Mouse (Mus musculus) hindbrain, postnatal 0 days (tissue): Measurements from ENCODE around the gene Rcc2. TPM values are rescaled to one million over a fixed set of nuclear protein-coding genes. Genes with fewer than 3 reads are reported as not detected.

ENCODE experiments used
- ATAC-seq: fragments of 200-750 bp; cut with Nextera tagmentation; 2 replicates; pipeline ENCODE4 v1.8.0; 2017; ENCODE audit warnings: mild to moderate bottlenecking, moderate TSS enrichment, moderate library complexity
- DNase-seq: peaks from one replicate; pipeline ENCODE4 v3.0.0-alpha.2; 2015; ENCODE audit warnings: low spot score
- H3K27ac ChIP-seq: fragments of 300-500 bp; sonication (generic); 2 replicates; pipeline ENCODE4 v1.5.1; 2014; ENCODE audit warnings: mild to moderate bottlenecking
- H3K27me3 ChIP-seq: fragments of 300-500 bp; sonication (generic); 2 replicates; pipeline ENCODE4 v1.6.1; 2014; ENCODE audit warnings: low read length, mixed read lengths; ENCODE audit not compliant: insufficient read depth
- H3K36me3 ChIP-seq: fragments of 300-500 bp; sonication (generic); 2 replicates; pipeline ENCODE4 v1.6.1; 2014; ENCODE audit warnings: low read length, mixed read lengths; ENCODE audit not compliant: insufficient read depth
- H3K4me1 ChIP-seq: fragments of 300-500 bp; sonication (generic); 2 replicates; pipeline ENCODE4 v1.6.1; 2014; ENCODE audit warnings: antibody characterized with exemption, low read length, mixed read lengths; ENCODE audit not compliant: insufficient read depth
- H3K4me2 ChIP-seq: fragments of 300-500 bp; sonication (generic); 2 replicates; pipeline ENCODE4 v1.6.1; 2014; ENCODE audit warnings: low read depth, mild to moderate bottlenecking, low read length, moderate library complexity, mixed read lengths
- H3K4me3 ChIP-seq: fragments of 300-500 bp; sonication (generic); 2 replicates; pipeline ENCODE4 v1.5.1; 2014; ENCODE audit warnings: low read length
- H3K9ac ChIP-seq: fragments of 300-500 bp; sonication (generic); replicated peaks from 2 replicates; pipeline ENCODE4 v1.6.1; 2014; ENCODE audit warnings: mild to moderate bottlenecking, low read length, moderate library complexity, mixed read lengths
- H3K9me3 ChIP-seq: fragments of 300-500 bp; sonication (generic); 2 replicates; pipeline ENCODE4 v1.6.1; 2016; ENCODE audit warnings: low read length, mixed read lengths
- CTCF ChIP-seq: IDR thresholded peaks from 2 replicates; pipeline ENCODE4 v1.5.1; 2016; ENCODE audit warnings: antibody characterized with exemption, control low read depth, low read depth
- WGBS: fragments of 180-500 bp; shearing (Covaris S2); extraction: QIAGEN DNeasy Blood & Tissue Kit; methylation state at CpG from one replicate; pipeline ENCODE4 v1.1.7; 2014; 5-methylcytosine and 5-hydroxymethylcytosine counted together
- polyA plus RNA-seq: library from polyadenylated mRNA; unstranded; fragments of >200 nt; fragmentation: Nextera tagmentation; extraction: Ambion mirVana; gene quantifications from 2 replicates; pipeline ENCODE4 v1.2.1, GENCODE M21; 2015
- total RNA-seq: library from RNA; depleted of rRNA; stranded (reverse); fragments of >200 nt; gene quantifications from 2 replicates; pipeline ENCODE4 v1.2.3, GENCODE M21; 2014

Rcc2 gene
- total and polyA plus RNA-seq, 2 experiments from 2014 or later: 15.8 to 60.3 TPM

DNA sequence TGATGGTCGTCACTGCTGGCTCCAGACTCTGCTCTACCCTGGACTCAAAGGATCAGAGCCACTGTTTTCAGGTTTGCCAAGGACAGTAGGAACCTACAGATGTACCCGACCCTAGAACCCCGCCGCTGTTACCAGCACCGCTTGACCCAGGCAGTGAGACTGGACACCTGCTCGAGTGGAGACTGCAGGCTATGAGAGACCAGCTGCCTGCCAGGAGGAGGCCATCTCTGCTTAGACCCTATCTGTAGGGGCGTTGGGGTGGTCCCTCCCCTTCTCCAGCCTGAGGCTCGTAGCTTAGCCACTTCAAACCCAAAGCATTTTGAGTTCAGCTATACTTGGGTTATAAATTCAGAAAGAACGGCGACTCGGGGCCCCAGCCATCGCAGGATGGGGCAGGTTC is 26.6 kb downstream of the Rcc2 start:
- no peak overlapping the region for H3K27ac ChIP-seq
- 0 out of 2 replicates have a peak, but pooled peaks cover under 1% of the 10 kb centered on the region for H3K36me3 ChIP-seq
- H3K4me3 ChIP-seq: no peak overlapping the region
- DNase-seq (no peak), ATAC-seq (no peak)
- TF ChIP-seq CTCF: no peak
- no peak overlapping the region for H3K9ac ChIP-seq
- WGBS: 89% methylated on average over 12 of the region's 12 CpGs
- H3K4me1 ChIP-seq: no peaks in the 10 kb centered on the region
- H3K4me2 ChIP-seq: no peak overlapping the region
- H3K9me3 ChIP-seq: no peaks in the 10 kb centered on the region
- H3K27me3 ChIP-seq: no peaks in the 10 kb centered on the region

DNA sequence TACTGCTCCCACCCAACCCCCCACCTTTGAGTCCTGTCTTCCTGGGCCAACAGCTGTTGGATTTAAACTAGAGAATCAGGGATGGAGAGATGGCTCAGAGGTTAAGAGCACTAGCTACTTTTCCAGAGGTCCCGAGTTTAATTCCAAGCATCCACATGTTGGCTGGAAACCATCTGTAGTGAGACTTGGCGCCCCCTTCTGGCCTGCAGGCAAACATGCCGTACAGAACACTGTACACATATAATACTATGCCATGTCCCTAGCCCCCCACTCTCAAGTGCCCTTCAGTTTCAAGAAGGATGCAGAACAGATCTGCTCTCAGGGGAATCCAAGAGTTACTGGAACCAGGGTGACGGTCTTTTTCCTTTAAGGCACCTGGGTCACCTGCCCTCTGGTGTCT is 31.3 kb downstream of the Rcc2 start:
- H3K4me3 ChIP-seq: no peak overlapping the region
- no peak overlapping the region for H3K9ac ChIP-seq
- H3K27me3 ChIP-seq: no peaks in the 10 kb centered on the region
- no peak overlapping the region for H3K4me2 ChIP-seq
- no peaks in the 10 kb centered on the region for H3K9me3 ChIP-seq
- no peak for TF ChIP-seq CTCF
- H3K4me1 ChIP-seq: no peaks in the 10 kb centered on the region
- no peak overlapping the region for H3K27ac ChIP-seq
- no peak for DNase-seq
- ATAC-seq: no peak
- H3K36me3 ChIP-seq: no peaks in the 10 kb centered on the region
- 80% methylated on average over 4 of the region's 4 CpGs for WGBS

DNA sequence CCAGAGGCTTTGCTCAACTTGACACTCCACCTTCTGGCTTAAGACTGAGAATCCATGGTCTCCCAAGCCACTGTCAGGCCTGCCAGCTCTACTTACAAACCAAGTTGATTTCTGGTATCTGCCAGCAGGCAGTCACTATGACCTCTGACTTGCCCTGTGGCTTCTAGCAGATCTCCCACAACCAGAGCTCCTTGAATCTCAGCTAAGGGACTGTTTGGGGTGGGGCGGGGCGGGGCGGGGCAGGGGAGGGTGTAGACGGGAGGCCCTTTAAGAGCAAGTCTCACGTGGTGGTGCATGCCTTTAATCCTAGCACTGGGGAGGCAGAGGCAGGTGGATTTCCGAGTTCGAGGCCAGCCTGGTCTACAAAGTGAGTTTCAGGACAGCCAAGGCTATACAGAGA is 32.5 kb downstream of the Rcc2 start:
- ATAC-seq (no peak), DNase-seq (no peak)
- 66% methylated on average over 7 of the region's 7 CpGs for WGBS
- Histone ChIP-seq H3K27ac (no peak overlapping the region), H3K9me3 (no peaks in the 10 kb centered on the region), H3K36me3 (no peaks in the 10 kb centered on the region), H3K27me3 (no peaks in the 10 kb centered on the region), H3K4me1 (no peaks in the 10 kb centered on the region), H3K9ac (no peak overlapping the region), H3K4me3 (no peak overlapping the region), H3K4me2 (no peak overlapping the region)
- TF ChIP-seq CTCF: no peak

DNA sequence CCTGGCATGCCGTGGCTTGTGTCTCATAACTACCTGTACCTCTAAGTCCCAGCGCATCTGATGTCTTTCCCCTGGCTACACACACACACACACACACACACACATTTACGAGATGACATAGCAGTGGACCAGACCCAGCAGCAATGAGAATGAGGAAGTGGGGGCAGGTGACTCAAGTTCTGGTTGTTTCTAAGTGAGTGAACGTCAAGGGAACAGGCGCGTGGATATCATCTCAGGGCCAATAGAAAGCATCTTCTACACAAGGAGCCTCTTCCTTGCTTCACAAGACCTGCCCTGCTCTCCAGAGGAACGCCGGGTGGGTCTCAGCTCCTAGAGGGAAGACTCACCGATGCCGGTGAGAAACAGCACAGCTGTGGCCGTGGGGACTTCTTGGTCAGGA is 40.3 kb downstream of the Rcc2 start:
- no peak overlapping the region for H3K4me3 ChIP-seq
- DNase-seq: no peak
- H3K4me2 ChIP-seq: no peak overlapping the region
- H3K27ac ChIP-seq: no peak overlapping the region
- H3K4me1 ChIP-seq: no peaks in the 10 kb centered on the region
- no peaks in the 10 kb centered on the region for H3K27me3 ChIP-seq
- no peak for ATAC-seq
- no peaks in the 10 kb centered on the region for H3K9me3 ChIP-seq
- 89% methylated on average over 11 of the region's 11 CpGs for WGBS
- TF ChIP-seq CTCF: no peak
- no peaks in the 10 kb centered on the region for H3K36me3 ChIP-seq
- no peak overlapping the region for H3K9ac ChIP-seq

DNA sequence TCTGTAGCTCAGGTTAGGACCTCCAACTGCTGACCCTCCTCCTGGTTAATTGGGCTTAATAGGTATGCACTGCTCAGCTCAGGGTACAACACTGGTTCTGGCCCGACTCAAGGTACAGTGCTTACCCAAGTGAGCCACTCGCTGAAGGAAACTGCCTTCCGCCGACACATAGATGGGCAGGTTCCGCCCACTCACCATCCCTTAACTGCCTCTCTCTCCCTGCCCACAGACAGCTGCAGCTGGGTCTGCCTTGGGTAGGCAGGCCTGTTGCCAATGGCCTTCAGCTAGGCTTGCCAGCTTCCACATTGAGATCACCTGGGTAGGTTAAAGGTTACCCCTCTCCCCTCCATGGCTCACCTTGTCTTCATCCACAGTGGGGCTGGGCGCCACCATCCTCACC is 41.1 kb downstream of the Rcc2 start:
- no peaks in the 10 kb centered on the region for H3K4me1 ChIP-seq
- H3K36me3 ChIP-seq: no peaks in the 10 kb centered on the region
- no peak for TF ChIP-seq CTCF
- no peaks in the 10 kb centered on the region for H3K27me3 ChIP-seq
- H3K9ac ChIP-seq: no peak overlapping the region
- no peak overlapping the region for H3K4me2 ChIP-seq
- H3K4me3 ChIP-seq: no peak overlapping the region
- H3K9me3 ChIP-seq: no peaks in the 10 kb centered on the region
- no peak for DNase-seq
- no peak for ATAC-seq
- 84% methylated on average over 6 of the region's 6 CpGs for WGBS
- H3K27ac ChIP-seq: no peak overlapping the region

DNA sequence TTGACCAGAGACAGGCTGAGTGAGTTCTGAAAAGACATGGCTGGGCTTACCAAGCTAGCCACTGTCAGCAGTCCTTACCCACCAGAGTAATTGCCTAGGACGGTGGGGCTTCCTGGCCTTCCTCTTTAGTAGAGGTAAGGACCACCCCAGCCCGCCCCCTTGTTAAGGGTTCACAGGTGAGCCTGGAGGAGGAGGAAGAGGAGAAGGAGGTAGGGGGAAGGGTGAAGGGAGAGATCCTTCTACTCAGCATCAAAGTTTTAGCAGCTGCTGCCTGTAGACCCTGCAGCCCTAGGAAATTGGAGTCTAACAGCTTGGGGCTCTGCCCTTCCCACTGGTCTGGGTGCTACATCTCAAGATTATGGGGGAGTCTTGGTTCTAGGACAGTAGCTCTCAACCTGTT is 42.2 kb downstream of the Rcc2 start, which contains the start of gene Padi6:
TSS of gene Padi6 (minus strand) at position 101 of the 400 bp plus-strand sequence.
- 80% methylated on average over 2 of the region's 2 CpGs for WGBS
- DNase-seq: no peak

DNA sequence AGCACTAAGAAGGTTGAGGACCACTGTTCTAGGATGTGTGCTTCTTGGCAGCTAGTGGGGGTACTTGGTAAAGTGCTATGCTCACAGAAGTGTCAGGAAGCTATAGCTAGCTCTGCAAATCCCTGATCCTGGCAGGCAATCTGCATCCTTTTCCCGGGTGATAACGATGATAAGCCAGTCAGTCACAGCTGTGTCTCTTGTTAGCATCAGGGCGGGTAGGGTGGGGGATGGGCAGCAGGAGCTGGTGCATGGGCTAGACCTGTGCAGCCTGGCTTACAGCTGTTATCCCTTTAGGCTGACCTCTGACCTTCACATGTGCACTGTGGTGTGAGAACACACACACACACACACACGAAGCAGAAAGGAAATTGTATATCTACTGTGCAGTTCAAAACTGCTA is 42.7 kb downstream of the Rcc2 start:
- H3K36me3 ChIP-seq: no peaks in the 10 kb centered on the region
- no peaks in the 10 kb centered on the region for H3K9me3 ChIP-seq
- no peak overlapping the region for H3K27ac ChIP-seq
- H3K4me3 ChIP-seq: no peak overlapping the region
- WGBS: 39% methylated on average over 4 of the region's 4 CpGs
- TF ChIP-seq CTCF: no peak
- H3K4me1 ChIP-seq: no peaks in the 10 kb centered on the region
- no peak overlapping the region for H3K9ac ChIP-seq
- no peak for DNase-seq
- H3K4me2 ChIP-seq: no peak overlapping the region
- H3K27me3 ChIP-seq: no peaks in the 10 kb centered on the region
- no peak for ATAC-seq

More for the DNA sequence above, 42.2 kb downstream of the Rcc2 start, which contains the start of gene Padi6:
- ATAC-seq: no peak
- no peak within 1 kb of the TSS for H3K9ac ChIP-seq
- no peaks in the 10 kb centered on the region for H3K9me3 ChIP-seq
- H3K4me3 ChIP-seq: no peak within 1 kb of the TSS
- no peaks in the 10 kb centered on the region for H3K36me3 ChIP-seq
- H3K4me1 ChIP-seq: no peaks in the 10 kb centered on the region
- no peaks in the 10 kb centered on the region for H3K27me3 ChIP-seq
- H3K27ac ChIP-seq: no peak within 1 kb of the TSS
- no peak for TF ChIP-seq CTCF
- H3K4me2 ChIP-seq: no peak within 1 kb of the TSS
